Mouse (Mus musculus): ENCODE measurements around the gene Lst1. TPM values are rescaled to one million over a fixed set of nuclear protein-coding genes. Genes with fewer than 3 reads are reported as not detected.
A peak's percentile ranks its signal among the peaks of the same experiment; 100 is the strongest.
"Not testable (repeated sequence)": the region's sequence is repeated elsewhere in the genome, so short reads cannot be mapped to it uniquely, and the experiment has no call there.

The Lst1 gene
- 10 to 100 TPM in 1 of 2 experiments, 1 to 10 TPM in 1; 5.4 to 13.4 TPM for polyA plus RNA-seq (2017; shearing (Covaris generic))

DNA sequence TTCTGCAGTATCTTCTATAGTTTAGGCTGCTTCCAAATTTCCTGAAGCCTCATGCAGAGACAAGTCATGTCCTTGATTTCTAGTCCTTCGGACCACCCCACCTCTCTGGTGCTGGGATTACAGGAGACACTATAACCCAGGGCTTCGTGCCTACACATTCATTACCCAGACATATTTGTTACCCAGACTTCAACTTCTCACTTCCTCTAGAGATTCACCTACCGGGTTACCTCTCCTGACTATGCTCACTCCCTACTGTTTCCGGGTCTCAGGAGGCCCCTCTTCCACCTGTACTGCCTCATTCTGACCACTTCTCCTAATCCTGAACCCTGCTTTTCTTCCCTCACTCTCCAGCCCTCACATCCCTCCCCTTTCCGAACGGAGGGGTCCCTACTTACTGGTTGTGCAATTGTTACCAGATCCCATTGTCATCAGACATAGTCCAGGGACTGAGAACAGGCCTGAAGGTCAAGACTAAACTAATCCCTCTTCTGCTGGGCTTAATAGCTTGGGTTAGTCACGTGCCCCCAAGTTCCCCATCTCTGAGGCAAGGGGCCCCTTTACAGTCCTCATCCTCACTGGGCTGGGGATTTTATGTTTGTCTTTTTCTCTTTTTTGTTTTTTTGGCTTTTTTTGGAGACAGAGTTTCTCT is at the start of gene Lst1:
Lst1 (minus strand) TSS at position 481 of the 652 bp plus-strand sequence.
- ATAC-seq = no peak

DNA sequence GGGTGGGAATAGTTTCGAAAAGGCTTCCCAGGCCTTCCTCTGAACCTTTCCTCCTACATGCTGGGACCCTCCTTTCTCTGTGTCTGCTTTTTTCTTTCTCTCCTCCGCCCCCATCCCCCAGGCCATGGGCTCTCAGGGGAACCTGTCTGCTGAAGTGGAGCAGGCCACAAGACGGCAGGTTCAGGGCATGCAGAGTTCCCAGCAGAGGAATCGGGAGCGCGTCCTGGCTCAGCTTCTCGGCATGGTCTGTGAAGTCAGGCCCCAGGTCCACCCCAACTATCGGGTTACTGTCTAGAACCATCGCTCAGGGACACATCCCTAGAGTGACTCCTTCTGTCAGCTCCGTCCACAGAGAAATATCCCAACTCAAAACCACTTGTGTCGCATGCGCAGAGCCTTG is 49.3 kb upstream of the Lst1 start:
- ATAC-seq = no peak

DNA sequence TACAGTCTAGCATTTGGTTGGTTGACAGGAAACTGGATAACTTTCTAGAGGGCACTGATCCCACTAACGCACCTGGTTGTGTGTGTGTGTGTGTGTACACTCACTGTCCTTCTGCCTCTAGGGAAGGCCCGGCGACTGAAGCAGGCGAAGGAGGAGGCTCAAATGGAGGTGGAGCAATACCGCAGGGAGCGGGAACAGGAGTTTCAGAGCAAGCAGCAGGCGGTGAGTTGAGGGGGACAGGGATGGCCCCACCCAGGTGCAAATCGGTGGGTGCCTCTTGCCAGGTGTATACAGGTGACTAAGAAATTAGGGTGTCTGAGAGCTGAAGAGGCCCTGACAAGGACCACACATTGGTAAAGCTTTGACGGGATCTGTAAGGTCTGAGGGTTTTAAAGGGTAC is 48.8 kb upstream of the Lst1 start:
- no peak for ATAC-seq

DNA sequence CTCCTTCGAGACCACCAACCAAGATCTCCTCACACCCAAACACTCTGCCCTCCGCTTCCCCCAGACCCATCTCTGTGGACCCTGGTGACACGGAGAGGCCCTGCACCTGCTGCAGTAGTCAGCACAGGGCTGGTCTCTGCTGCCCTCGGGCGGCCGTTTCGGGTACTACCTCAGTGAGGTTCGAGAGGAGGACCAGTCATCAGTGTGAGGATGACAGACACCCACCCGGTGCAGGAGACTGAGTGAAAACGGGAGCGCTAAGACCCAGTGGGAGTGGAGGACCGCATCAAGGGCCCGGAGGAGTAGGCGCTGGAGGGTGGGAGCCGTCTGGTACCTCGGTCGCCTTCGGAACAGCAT is 48.1 kb upstream of the Lst1 start:
- ATAC-seq = peak; percentile 60

DNA sequence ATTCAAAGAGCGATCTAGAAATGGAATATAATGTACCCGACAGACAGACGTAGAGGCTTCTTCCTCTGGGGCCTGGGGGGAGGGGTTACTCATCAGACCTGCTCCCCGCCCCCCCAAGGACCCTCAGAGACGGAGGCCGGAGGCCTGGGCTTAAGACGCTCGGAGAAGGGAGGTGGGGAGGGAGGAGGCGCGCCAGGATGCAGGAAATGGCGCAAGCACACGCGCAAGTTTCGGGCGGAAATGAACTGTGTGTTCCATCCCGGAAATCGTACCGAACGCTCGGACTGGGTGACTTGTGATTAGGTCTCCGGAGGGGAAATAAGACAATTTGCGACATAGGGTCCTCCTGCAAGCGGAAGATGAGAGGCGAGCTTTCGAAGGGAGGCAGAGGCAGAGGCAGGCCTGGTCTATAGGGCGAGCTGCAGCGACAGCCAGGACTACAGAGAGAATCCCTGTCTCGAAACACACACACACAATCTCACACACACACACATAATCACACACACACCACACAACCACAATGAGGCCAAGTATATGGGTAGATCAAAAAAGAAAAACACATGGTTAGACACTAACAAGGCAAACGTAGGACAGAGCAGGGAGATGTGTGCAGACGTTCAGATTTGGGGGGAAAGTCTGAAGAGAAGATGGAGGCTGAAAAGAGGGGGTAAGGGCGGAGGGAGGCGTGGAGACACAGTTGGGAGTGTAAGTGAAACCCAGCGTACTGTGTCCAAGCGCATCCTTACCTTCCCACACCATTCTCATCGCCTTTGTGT is 47.6 kb upstream of the Lst1 start, which contains the start of gene Nfkbil1:
Nfkbil1 (minus strand) TSS at position 179 of the 776 bp plus-strand sequence.
- peak; percentile 32 for ATAC-seq

DNA sequence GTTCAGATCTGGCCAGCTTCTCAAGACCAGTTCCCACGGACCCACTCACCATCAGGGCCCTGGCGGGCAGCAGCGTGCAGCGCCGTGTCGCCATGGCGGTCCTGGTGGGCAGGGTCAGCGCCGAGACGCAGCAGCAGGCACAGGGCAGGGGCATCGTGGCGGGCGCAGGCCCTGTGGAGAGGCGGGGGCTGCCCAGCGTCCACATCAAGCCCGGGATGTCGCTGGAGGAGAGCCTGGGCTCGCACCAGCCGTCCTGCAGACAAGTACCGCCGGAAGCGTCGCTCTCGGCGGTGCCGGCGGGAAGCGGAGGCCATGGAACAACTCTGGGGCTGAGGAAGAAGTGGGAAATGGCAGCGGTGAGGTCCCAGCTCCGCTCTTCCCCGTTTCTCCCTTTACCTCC is 46.7 kb upstream of the Lst1 start:
- ATAC-seq = no peak

DNA sequence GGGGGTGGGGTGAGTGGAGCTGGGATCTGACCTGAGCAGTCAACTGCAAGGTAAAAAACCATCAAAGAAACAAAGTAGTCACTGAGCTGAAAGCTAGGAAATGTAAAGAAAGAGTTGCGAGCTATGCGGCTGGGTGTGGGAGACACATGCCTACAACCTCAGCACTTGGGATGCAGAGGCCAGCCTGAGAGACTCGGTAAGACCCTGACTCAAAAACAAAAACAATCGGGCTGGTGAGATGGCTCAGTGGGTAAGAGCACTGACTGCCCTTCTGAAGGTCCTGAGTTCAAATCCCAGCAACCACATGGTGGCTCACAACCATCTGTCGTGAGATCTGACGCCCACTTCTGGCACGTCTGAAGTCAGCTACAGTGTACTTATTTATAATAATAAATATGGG is 45.9 kb upstream of the Lst1 start:
- not testable (repeated sequence) for ATAC-seq

DNA sequence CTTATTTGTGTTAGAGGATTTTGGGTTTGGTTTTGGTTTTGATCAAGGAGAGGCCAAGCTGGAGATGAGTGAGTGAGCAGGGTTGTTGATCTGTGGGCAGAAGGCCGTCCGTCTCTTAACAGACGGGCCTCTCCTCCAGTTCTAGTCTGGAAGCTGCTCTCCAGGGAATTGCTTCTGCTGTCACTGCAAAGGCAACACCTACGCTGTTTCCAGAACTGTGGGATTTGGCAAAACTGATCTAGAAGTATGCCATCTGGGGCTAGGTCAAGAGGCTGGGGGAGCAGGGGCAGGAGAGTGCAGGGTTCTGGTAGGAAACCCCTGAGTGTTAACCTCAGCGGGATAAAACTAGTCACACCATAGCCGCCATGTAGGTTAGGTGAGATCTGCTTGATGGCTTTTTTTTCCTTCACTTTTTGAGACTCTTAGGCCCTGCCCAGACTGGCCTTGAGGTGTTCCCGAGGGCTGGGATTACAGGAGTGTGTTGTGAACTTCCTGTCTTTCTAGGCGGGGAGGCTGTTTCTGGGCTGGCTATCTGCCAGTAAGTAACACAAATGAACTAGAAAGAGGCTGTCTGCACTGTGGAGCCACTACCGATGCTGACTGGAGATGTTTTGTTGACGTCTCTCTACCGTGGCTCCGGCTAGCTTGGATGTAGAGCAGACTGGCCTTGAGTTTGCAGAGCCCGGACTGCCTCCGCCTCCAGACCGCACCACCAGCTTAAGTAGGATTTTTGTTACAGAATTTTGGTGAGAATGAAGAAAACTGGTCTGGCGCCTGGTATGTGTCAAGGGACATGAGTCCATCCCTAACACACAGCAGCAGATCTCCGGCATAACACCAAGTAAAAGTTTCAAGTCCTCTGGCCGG is 45.1 kb upstream of the Lst1 start, which contains the start of gene Atp6v1g2:
Atp6v1g2 (plus strand) TSS at position 547 of the 867 bp plus-strand sequence.
- no peak for ATAC-seq

DNA sequence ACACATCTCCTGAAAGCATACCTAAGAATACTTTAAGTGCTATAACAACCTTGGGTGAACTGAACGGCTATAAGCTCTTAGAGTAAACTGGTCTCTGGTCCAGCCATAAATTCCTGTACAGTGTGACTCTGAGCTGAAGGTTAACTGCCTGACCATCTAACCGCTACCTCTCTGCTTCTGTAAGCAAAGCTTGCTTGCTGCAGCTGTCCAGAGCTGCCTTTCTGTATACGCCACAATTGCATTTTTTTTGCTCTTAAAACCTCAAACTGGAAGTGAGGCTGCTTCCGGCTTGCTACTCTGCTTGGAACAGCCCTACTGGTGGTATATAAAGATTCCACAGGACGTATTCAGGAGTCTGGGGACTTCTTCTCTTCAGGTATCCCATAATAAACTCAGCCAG is 44.4 kb upstream of the Lst1 start:
- ATAC-seq = peak; percentile 18

DNA sequence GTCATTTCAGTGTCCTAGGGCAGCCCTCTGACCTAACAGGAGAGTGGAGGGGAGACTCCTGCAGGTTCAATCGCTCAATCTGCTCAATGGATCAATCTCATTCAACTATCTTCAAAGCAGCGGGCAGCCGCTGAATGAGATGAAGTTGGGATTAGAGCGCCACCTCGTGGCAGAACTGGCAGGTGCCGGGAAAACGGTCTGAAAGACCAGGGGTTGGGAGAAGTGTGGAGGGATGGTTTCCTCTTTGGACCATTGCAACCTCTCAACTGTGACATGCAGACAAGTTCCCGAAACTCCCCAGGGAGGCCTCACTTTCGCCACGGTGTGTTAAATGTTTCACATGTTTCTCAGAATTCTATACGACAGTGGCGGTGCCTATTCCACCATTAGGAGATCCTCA is 43.8 kb upstream of the Lst1 start:
- no peak for ATAC-seq

DNA sequence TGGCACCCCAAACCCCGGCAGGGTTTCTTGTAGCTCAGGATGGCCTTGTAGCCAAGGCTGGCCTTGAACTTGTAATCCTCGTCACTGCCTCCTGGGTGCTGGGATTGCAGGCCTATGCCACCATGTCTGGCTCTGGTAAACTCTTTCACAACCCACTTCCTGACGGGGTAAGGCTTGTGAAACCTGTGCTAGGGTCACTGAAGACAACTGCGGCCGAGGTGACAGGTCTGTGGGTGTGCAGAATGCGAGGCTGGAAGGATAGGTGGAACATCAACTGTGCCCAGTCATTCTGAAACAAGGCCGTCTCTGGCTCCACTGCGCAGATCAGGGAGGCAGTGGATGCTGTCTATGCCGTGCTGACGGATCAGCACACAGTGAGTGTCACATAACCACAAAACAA is 42.8 kb upstream of the Lst1 start:
- ATAC-seq = peak; percentile 58

DNA sequence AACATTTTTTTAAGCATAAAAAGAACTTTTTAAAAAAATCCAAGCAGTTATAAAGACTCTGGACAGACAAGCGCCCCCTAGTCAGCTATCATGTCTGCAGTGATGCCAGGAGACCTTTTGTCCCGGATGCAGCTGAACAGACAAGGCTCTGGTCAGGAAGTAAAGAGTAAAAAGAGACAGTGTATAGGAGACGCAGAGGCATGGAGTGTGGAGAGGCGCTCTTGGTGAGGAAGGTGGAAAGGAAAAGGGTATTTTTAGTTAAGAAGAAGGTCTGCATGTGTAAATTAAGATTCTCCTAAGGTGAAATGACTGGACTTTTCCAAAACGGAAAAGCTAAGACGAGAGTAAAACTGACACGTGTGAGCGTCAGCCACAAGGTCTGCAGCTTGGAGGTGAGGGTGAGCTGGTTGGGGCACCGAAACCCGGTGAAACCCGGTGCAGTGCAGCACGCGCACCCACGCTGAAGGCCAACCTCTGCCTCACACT is 38.4 kb upstream of the Lst1 start:
- ATAC-seq = peak; percentile 21

DNA sequence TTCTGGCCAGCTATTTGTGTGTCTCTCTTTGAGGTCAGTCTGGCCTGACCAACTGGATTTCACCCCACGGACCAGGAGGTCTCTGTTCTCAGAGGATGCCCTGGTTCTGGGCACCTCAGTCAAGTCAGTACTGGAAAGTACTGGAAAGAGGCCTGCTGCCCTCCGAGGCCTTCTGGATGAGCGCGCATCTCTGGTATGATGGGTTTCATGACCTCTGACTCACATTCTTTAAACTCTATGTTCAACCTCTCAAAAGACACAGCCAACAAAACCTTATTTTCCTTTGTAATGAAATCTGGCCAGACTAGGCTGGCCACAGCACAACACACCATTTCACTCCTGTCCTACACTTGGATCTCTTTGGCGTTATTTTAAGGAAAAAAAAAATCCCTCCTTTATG is 37.2 kb upstream of the Lst1 start:
- no peak for ATAC-seq

DNA sequence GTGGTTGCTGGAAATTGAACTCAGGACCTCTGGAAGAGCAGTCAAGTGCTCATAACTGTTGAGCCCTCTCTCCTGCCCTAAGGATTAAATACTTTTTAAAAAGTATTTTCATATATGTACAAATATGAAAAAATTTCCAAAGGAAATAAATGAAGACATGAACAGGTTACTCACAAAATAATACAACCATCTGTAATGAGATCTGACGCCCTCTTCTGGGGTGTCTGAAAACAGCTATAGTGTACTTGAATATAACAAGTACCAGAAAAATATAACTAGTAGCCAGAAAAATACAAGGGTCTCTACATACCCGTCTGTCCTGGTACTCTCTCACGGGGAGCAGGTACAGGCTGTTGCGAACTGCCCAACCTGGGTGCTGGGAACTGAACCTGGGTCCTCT is 36.4 kb upstream of the Lst1 start:
- ATAC-seq = no peak

DNA sequence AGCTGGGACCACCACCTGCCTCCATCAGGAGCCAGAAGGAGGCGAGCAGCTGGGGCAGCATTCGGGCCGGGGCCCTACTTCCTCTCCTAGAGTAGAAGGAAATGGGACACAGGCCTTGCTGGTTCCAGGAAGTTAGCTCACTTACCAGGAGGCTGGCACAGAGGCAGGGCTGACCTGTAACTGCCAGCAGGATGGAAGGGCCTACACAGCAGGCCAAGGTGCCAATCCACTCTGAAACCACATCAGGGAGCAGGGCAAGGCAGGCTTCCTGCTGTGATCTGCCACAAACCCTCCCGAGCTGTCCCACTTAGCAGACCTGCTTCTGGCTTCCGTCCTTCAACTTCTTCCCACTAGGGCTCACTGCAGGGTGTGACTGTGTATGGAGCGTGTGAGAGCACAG is 34.1 kb upstream of the Lst1 start:
- ATAC-seq = no peak

DNA sequence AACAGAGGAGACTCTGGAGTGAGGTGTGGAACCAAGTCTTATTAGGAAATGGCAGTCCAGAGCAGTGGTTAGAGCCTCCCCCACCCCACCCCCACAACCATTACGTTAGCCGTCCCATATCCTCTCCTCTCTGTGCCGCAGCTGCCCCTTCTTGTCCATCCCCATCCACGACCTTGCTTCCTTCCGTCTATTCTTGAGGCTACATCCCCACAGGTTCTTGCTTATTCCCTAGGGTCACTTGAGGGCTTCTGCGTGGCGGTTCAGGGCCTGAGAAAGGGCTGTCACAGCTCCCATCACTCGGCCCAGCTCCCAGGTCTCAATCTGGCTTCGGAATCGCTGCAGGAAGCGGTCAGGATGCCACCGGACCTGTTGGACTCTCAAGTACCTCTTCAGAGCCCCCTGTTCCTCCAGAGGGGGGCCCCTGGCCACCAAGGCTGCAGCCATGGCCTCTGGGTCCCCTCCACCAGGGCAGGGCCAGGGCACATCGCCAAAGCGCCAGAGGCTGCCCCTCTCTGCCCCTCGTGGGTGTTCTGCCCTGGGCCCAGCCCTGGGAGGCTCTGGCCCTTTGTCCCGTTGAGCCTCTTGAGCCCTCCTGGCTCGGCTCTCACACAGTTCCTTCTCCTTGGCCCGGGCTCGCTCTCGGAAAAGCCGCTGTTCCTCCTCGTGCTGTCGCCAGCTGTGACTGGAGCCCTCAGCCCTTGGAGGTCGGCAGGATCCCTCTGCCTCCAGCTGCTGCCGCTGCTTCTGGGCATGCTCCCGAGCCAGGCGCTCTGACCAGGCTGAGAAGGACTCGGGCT is 32.1 kb upstream of the Lst1 start, which contains the start of gene Gm16181:
Gm16181 (plus strand) TSS at position 679 of the 797 bp plus-strand sequence.
- ATAC-seq = no peak

DNA sequence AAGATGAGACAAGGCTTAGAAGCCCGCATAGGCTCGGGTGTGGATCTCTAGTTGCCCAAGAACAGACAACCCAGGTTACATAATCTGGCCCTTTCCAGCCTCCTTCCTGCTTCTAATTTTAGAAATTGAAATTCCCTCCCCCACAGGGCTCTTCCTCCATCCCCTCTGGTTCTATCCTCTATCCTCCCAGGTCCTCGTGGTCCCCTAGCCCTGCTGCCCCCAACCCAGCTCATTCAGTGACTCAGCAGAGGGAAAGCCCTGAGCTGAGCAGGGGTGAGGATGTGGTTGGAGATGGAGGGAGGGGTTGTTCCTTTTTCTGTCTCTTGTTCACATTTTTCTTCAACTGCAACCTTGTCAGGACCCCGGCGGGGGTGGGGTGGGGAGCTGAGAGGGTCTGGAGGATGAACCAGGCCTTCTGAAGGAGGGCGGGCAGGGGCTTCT is 31.4 kb upstream of the Lst1 start:
- peak; percentile 76 for ATAC-seq

DNA sequence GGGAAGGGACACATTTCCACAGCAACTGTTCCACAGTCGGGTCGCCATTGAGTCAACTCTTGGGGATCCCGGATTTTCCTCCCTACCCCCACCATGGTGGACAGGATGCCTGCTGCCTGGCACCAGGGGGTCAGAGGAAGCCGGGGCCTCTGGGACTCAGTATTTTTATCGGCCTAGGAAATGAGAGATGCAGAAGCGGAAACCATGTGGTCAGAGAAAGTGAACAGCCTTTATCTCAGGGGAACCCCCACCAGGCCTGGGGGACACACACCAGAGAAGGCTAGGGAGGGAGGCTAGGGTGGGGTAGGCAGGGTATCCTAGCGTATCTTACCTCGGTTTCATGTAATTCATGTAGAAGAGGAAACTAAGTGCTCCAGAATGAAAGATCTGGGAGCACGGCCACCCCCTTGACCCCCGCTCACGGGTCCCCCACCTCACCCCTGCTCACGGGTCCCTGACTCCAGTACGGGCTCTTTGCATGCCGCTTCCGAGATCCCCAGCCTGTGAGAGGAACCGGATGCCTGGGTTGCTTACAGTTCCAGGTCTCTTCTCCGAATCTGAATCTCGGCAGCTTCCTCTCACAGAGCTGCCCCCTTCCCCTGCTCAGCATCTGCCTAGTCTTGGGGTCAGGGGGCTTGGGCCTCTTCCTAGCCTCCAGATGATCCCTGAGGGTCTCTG is 30.4 kb upstream of the Lst1 start:
- ATAC-seq = peak; percentile 60

DNA sequence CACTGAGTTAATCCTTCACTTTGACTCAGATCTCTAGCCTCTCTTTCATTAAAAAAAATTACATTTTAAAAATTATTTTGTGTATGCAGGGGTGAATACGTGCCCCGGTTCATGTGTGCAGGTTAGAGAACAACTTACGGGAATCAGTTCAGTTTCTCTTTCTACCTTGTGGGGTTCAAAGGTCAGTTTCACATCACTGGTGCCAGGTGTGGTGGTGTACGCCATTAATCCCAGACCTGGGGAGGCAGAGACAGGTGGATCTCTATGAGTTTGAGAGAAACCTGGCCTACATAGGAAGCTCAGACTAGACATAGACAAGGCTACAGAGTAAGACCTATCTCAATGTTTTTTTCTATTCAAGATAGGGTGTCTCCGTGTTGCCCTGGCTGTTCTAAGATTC is 24.8 kb upstream of the Lst1 start:
- no peak for ATAC-seq

DNA sequence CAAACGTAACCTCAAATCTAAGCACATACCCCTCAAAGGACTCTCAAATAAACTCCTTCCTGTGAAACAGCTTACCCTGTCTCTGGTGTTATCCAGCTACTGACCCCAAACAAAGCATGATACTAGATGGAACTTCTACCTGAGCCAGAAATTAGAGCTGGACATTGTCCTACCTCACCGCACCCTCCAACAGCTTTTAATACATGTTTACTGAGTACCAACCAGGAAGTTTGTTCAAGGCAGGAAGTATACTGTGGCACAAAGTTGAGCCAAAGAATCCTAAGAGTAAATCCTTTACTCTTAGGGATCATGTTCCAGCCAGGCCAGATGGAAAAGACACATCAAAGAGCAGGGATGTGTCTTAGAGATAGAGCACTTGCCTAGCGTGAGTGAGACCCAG is 22.4 kb upstream of the Lst1 start:
- ATAC-seq = no peak

DNA sequence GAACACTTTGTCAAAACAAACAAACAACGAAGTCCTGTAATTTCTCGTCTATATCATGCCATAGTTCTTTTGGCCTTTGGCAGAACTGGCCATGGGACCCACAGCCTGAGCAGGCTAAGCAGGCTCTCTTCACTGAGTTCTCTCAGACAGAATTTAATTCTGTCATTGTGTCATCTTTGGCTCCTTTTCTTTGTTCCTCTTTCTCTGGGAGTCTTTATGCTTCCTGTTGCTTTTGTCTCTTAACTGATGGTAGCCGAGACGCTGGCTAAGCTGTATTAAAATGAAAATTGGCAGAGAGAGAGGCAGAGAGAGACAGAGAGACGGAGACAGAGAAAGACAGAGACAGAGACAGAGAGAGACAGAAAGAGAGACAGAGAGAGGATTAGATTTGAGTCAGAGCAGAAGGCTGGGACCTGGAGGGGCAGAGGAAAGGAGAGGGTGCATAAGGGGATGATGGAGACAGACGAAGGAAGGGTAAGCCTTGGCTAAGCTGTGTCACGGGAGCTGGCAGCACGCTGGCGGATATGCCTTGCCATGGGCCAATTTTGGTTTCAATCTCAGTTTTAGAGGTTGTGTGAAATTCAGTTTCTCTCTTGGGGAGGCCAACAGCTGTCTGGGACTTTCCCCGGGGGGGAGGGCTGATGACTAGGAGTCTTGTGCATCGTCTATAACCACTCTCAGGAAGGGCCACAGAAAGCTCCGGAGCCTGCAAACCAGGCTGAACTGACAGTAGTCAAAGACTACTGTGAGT is 21.7 kb upstream of the Lst1 start:
- ATAC-seq = peak; percentile 90

All from activated CD4-positive, CD25-positive, alpha-beta regulatory T cell, adult 4 months (primary cell).